Mouse (Mus musculus) embryonic facial prominence, embryonic 14.5 days (tissue): ENCODE results near the gene Cped1. TPM values are rescaled to one million over a fixed set of nuclear protein-coding genes. Genes with fewer than 3 reads are reported as not detected.

ENCODE experiments used
- ATAC-seq: fragments of 200-750 bp; cut with Nextera tagmentation; 2 replicates; pipeline ENCODE4 v1.8.0; 2017; ENCODE audit warnings: low read depth, moderate number of reproducible peaks, moderate TSS enrichment
- DNase-seq: peaks from one replicate; pipeline ENCODE4 v3.0.0-alpha.2; 2015; ENCODE audit warnings: low spot score
- H3K27ac ChIP-seq: fragments of 300-500 bp; sonication (generic); replicated peaks from 2 replicates; pipeline ENCODE4 v1.5.1; 2014; ENCODE audit warnings: low read depth, mild to moderate bottlenecking, low read length, moderate library complexity
- H3K27me3 ChIP-seq: fragments of 300-500 bp; sonication (generic); replicated peaks from 2 replicates; pipeline ENCODE4 v1.6.1; 2014; ENCODE audit warnings: low read length; ENCODE audit not compliant: control insufficient read depth, insufficient read depth
- H3K36me3 ChIP-seq: fragments of 300-500 bp; sonication (generic); 2 replicates; pipeline ENCODE4 v1.6.1; 2014; ENCODE audit warnings: low read length, mixed read lengths; ENCODE audit not compliant: control insufficient read depth, insufficient read depth
- H3K4me1 ChIP-seq: fragments of 300-500 bp; sonication (generic); 2 replicates; pipeline ENCODE4 v1.6.1; 2014; ENCODE audit warnings: antibody characterized with exemption, low read length; ENCODE audit not compliant: control insufficient read depth, insufficient read depth
- H3K4me2 ChIP-seq: fragments of 300-500 bp; sonication (generic); 2 replicates; pipeline ENCODE4 v1.6.1; 2014; ENCODE audit warnings: low read depth, mild to moderate bottlenecking, low read length, moderate library complexity, mixed read lengths
- H3K4me3 ChIP-seq: fragments of 300-500 bp; sonication (generic); 2 replicates; pipeline ENCODE4 v1.5.1; 2014; ENCODE audit warnings: low read depth, mild to moderate bottlenecking, low read length
- H3K9ac ChIP-seq: fragments of 300-500 bp; sonication (generic); 2 replicates; pipeline ENCODE4 v1.6.1; 2014; ENCODE audit warnings: low read depth, mild to moderate bottlenecking, low read length, moderate library complexity, mixed read lengths
- H3K9me3 ChIP-seq: fragments of 300-500 bp; sonication (generic); 2 replicates; pipeline ENCODE4 v1.6.1; 2016; ENCODE audit warnings: low read length; ENCODE audit not compliant: control insufficient read depth
- WGBS: fragments of 180-500 bp; shearing (Covaris S2); extraction: QIAGEN DNeasy Blood & Tissue Kit; methylation state at CpG from one replicate; pipeline ENCODE4 v1.1.7; 2014; 5-methylcytosine and 5-hydroxymethylcytosine counted together
- polyA plus RNA-seq: library from polyadenylated mRNA; unstranded; fragments of >200 nt; fragmentation: Nextera tagmentation; extraction: Ambion mirVana; gene quantifications from 2 replicates; pipeline ENCODE4 v1.2.1, GENCODE M21; 2014

Cped1 gene
- polyA plus RNA-seq, 1 experiment from 2014 or later: 25.0 TPM

DNA sequence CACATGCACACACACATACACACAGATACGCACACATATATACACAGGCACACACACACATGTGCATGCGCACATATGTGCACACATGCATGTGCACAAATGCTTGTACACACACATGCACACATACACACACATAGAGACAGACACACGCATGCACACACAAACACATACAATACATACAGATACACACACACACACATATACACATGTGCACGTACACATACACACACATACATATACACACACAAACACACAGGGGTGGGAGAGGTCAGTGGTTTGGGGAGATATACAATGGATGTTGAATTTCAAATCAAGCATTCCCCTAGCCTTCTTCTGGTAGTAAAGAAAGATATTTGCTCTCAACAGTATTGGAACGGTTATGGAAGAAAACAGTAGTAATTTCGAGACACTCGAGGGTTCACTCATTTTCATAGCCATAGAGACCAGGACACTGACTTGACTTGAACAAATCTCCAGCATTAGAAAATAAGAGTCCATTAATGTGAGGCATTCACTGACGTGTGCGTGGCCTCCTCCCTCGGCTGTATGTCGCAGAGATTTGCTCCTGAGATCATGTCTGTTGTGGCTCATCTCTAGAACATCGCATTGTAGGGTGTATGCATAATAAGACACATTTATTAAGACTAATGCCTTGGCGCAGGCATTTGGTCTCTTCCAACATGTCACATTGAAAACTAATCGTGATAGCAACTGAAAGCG lies 85.0 kb downstream of the Cped1 start:
- H3K4me2 ChIP-seq: peak overlapping the region; percentile 44
- no peaks in the 10 kb centered on the region for H3K9me3 ChIP-seq
- no peaks in the 10 kb centered on the region for H3K4me1 ChIP-seq
- ATAC-seq (no peak), DNase-seq (no peak)
- H3K9ac ChIP-seq: no peak overlapping the region
- H3K27ac ChIP-seq: no peak overlapping the region
- H3K27me3 ChIP-seq: no peaks in the 10 kb centered on the region
- 82% methylated on average over 15 of the region's 15 CpGs for WGBS
- no peaks in the 10 kb centered on the region for H3K36me3 ChIP-seq
- H3K4me3 ChIP-seq: no peak overlapping the region

DNA sequence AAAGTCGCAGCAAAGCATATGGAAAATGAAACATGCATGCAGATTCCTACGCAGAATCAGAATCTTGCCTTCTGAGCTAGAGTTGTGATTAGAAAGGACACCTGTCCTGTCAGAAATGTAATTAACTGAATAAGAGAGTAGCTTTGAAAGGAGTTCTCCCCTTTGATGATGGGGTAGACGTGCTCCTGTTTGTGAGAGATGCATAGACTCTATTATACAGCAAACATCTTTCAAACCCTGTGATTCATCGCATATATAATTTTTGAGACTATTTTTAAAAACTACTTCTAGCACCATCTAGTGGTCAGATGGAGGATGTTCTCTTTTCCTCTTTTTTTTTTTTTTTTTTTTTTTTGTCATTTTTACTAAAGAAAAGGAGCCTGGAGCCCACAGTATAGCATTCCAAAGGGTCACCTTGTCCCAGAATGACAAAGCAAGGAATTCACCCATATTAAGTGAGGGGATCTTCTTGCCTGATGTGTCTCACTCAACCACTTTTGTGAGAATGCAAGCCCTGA lies 85.7 kb downstream of the Cped1 start:
- H3K9ac ChIP-seq: no peak overlapping the region
- H3K4me1 ChIP-seq: no peaks in the 10 kb centered on the region
- no peak for ATAC-seq
- no peaks in the 10 kb centered on the region for H3K27me3 ChIP-seq
- H3K4me3 ChIP-seq: no peak overlapping the region
- WGBS: 32% methylated on average over 4 of the region's 4 CpGs
- H3K4me2 ChIP-seq: peak overlapping the region; percentile 44
- peak; percentile 49 for DNase-seq
- H3K36me3 ChIP-seq: no peaks in the 10 kb centered on the region
- H3K27ac ChIP-seq: no peak overlapping the region
- no peaks in the 10 kb centered on the region for H3K9me3 ChIP-seq

DNA sequence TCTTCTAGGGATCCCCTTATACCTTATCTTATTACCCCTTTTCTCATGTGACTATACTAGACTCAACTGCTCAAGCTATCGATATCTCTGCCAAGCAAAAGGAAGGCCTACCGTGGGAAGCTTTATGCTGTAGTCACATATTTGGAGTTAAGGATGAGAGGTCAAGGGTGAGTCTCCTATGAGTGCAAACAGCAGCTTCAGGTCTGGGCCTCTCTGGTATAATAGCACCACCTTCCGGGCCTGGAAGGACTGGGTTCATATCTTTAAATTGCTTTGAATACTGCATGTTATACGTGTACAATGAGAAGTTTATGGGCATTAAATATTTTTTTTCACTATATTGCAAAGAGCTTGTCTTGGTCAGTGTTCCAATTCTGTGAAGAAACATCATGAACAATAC lies 87.0 kb downstream of the Cped1 start:
- Histone ChIP-seq H3K9me3 (no peaks in the 10 kb centered on the region), H3K4me3 (no peak overlapping the region), H3K4me2 (no peak overlapping the region), H3K27ac (no peak overlapping the region), H3K4me1 (no peaks in the 10 kb centered on the region), H3K27me3 (no peaks in the 10 kb centered on the region), H3K9ac (no peak overlapping the region), H3K36me3 (no peaks in the 10 kb centered on the region)
- 82% methylated on average over 4 of the region's 4 CpGs for WGBS
- no peak for ATAC-seq
- DNase-seq: no peak

DNA sequence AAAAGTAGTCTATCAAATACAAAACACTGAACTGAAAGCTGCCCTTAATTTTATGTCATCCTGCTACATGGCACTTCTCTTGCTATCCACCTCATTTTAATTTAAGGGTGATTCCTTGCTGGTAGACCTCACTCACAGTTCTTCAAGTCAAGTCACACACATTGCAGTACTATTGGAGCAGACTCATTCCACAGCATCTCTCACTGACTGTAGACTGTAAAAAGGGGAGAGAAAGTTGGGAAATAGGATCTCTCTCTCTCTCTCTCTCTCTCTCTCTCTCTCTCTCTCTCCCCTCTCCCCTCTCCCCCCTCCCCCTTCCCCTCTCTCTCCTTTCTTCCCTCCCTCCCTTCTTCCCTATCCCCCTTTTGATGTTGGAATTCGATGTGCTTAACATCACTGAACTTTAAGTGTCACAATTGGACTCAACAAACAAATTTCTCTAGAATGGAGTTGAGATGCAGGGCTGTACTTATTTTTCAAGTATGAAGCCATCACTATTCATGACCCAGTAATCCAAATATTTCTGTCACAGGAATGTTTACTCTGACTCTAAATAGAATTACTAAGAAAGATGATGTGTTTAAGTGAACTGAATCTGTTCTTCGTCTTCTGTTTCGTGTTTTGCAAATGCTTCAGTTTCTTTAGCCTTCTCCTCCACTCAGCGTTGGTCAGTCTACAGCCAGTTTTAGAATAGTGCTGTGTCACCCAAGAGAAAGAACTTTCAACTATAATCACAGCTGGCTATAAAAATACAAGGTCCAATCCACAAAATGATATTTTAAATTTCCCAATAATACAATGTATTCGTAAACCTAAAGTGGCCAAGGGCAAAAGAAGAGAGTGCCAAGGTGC lies 88.7 kb downstream of the Cped1 start:
- Histone ChIP-seq H3K9me3 (no peaks in the 10 kb centered on the region), H3K27ac (no peak overlapping the region), H3K9ac (no peak overlapping the region), H3K4me3 (no peak overlapping the region), H3K27me3 (no peaks in the 10 kb centered on the region), H3K4me2 (no peak overlapping the region), H3K36me3 (no peaks in the 10 kb centered on the region), H3K4me1 (no peaks in the 10 kb centered on the region)
- 73% methylated on average over 5 of the region's 5 CpGs for WGBS
- no peak for DNase-seq
- ATAC-seq: no peak

DNA sequence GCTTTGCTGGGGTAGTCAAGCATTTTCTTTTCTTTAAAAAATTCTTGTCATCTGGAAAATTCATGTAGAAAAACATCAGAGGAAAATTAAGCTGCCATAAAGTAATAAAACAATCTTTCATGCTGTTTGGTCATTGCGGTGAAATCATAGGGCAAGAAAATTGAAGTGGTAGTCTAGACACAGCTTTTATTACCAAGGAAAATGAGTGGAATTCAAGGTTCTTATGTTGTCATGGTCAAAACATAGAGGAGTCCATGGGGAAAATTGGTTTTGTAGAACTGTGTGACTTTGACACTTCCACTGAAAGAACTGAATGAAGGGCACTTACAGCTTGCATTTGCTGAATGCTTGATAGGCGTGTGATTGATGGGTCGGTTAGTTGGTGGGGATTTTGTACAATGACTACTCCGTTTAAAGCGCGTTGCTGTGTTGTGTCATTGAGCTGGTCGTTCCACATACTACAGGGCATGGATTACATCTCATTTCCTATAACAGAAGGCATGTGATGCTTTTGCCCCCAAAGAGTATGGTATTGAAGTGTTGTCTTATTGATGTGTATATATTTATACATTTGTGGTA lies 93.1 kb downstream of the Cped1 start:
- no peak overlapping the region for H3K4me2 ChIP-seq

DNA sequence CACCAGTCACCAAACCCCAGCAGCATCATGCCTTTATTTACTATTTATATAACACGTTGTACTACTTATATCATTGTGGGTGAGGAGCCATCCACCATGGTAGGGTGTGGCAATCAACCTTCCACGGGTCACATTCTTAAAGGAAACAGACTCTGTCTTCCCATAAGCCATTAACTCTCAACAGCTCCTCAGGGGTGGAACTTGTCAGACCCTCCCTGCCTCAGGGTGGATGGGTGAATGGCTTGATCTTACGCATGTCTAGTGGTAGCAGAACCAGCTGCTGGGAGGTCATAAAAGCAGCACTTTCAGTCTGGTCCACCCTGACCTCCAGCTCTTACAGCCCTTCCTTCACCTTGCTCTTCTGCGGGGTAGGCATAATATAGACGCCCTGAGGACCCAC lies 100.3 kb downstream of the Cped1 start:
- Histone ChIP-seq H3K4me1 (no peaks in the 10 kb centered on the region), H3K27ac (no peak overlapping the region), H3K36me3 (no peaks in the 10 kb centered on the region), H3K27me3 (no peaks in the 10 kb centered on the region), H3K4me3 (no peak overlapping the region), H3K9ac (no peak overlapping the region), H3K4me2 (no peak overlapping the region), H3K9me3 (no peaks in the 10 kb centered on the region)
- ATAC-seq (no peak), DNase-seq (no peak)
- WGBS: 81% methylated on average over 5 of the region's 5 CpGs

More for the DNA sequence above, 93.1 kb downstream of the Cped1 start:
- H3K4me3 ChIP-seq: no peak overlapping the region
- H3K9ac ChIP-seq: no peak overlapping the region
- H3K4me1 ChIP-seq: no peaks in the 10 kb centered on the region
- whole genome bisulfite sequencing: 85% methylated on average over 7 of the region's 7 CpGs
- no peaks in the 10 kb centered on the region for H3K36me3 ChIP-seq
- no peak for DNase-seq
- ATAC-seq: no peak
- no peaks in the 10 kb centered on the region for H3K27me3 ChIP-seq
- no peak overlapping the region for H3K27ac ChIP-seq
- no peaks in the 10 kb centered on the region for H3K9me3 ChIP-seq

DNA sequence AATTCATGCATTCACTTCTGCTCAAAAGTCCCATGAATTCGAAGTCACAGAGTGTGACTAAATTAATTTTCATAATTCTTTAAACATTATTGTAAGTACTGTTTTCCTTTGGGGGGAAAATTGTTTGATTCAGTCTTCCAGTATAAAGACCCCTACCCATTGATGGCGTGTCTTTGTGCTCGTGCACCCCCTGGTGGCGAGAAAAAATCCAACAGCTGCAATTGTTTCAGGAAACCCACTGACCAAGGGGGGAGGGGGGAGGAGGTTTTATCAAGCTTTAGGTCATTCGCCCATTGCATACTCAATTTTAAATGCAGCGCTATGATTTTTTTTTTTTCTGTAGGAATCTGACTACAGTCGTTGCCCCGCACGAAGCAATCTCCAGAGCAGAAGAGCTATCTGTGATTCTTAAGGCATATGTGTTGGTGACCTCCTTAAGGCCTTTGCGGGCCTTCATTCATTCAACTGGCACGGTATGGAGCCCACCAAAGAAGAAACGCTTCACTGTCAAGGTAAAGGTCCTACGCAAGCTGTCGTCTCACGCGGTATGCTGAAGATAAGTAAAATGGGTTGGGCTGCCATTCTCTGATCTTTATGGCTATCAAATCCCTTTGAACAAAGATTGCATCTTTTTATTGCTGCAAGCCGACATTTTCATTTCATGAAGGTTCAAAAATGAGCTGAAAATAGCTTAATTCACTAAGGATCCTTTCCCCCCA lies 102.8 kb downstream of the Cped1 start:
- Histone ChIP-seq H3K27me3 (no peaks in the 10 kb centered on the region), H3K36me3 (no peaks in the 10 kb centered on the region), H3K9me3 (no peaks in the 10 kb centered on the region), H3K4me2 (no peak overlapping the region), H3K4me1 (no peaks in the 10 kb centered on the region), H3K9ac (no peak overlapping the region), H3K4me3 (no peak overlapping the region), H3K27ac (no peak overlapping the region)
- WGBS: 52% methylated on average over 17 of the region's 17 CpGs
- ATAC-seq: no peak
- peak; percentile 40 for DNase-seq

DNA sequence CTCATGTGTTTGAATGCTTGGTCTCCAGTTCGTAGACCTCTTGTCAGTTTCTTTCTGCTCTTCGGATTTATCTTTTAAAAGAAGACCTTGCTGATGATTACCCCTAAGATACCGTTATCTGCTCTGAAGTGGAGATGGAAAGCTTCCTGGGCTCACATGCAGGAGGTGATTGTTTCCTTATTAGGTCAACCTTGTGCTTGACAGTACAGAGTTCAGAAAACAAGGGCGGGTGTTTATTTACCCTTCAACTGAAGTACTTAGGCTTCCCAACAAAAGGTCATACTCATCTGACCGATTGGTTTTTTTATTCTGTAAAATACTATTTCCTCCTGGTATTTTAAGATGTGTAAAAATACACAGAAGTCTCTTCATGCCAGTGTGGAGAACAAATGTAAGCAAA lies 106.1 kb downstream of the Cped1 start:
- no peaks in the 10 kb centered on the region for H3K9me3 ChIP-seq
- no peaks in the 10 kb centered on the region for H3K4me1 ChIP-seq
- WGBS: 87% methylated on average over 5 of the region's 5 CpGs
- ATAC-seq (no peak), DNase-seq (no peak)
- H3K27me3 ChIP-seq: no peaks in the 10 kb centered on the region
- H3K4me2 ChIP-seq: no peak overlapping the region
- no peak overlapping the region for H3K4me3 ChIP-seq
- H3K27ac ChIP-seq: no peak overlapping the region
- no peak overlapping the region for H3K9ac ChIP-seq
- H3K36me3 ChIP-seq: no peaks in the 10 kb centered on the region
